Mouse (Mus musculus) gastrocnemius, postnatal 10 days (tissue): Measurements from ENCODE around the gene Mnd1. TPM values are rescaled to one million over a fixed set of nuclear protein-coding genes. Genes with fewer than 3 reads are reported as not detected.

Experiments used
- DNase-seq: peaks from one replicate; pipeline ENCODE4 v3.0.0; 2021; ENCODE audit warnings: mixed read lengths
- total RNA-seq, 2 experiments: library from RNA; stranded (reverse); gene quantifications; 2 replicates each; pipeline ENCODE4 v1.2.3; 2021

Mnd1 gene
- total RNA-seq, 2 experiments from 2014 or later, result 8.1 to 8.5 TPM

GRCm38 (mm10) chr3:84157559-84158350, 2.2 kb upstream of the Mnd1 start:
- DNase-seq, result no peak

- no peak for DNase-seq
Observed at GRCm38 (mm10) chr3:84157011-84157410, 1.4 kb upstream of the Mnd1 start.

- no peak for DNase-seq
Observed at GRCm38 (mm10) chr3:84156105-84156504, 519 bp upstream of the Mnd1 start.

GRCm38 (mm10) chr3:84155146-84155545, 440 bp downstream of the Mnd1 start:
- no peak for DNase-seq

- no peak for DNase-seq
Observed at GRCm38 (mm10) chr3:84154721-84155141, 855 bp downstream of the Mnd1 start.

- DNase-seq, result no peak
Observed at GRCm38 (mm10) chr3:84149831-84150230, 5.8 kb downstream of the Mnd1 start.

- no peak for DNase-seq
Observed at GRCm38 (mm10) chr3:84140947-84141346, 14.6 kb downstream of the Mnd1 start.

GRCm38 (mm10) chr3:84136509-84136908, 19.1 kb downstream of the Mnd1 start:
- no peak for DNase-seq

- no peak for DNase-seq
Observed at GRCm38 (mm10) chr3:84135933-84136332, 19.7 kb downstream of the Mnd1 start.

GRCm38 (mm10) chr3:84135387-84135786, 20.2 kb downstream of the Mnd1 start:
- DNase-seq, result no peak

- no peak for DNase-seq
Observed at GRCm38 (mm10) chr3:84131369-84131768, 24.2 kb downstream of the Mnd1 start.

GRCm38 (mm10) chr3:84130776-84131175, 24.8 kb downstream of the Mnd1 start:
- DNase-seq, result no peak

- no peak for DNase-seq
Observed at GRCm38 (mm10) chr3:84128871-84129870, 26.4 kb downstream of the Mnd1 start.

GRCm38 (mm10) chr3:84127431-84127830, 28.2 kb downstream of the Mnd1 start:
- DNase-seq, result no peak

GRCm38 (mm10) chr3:84126721-84127120, 28.9 kb downstream of the Mnd1 start:
- no peak for DNase-seq

GRCm38 (mm10) chr3:84125704-84126289, 29.8 kb downstream of the Mnd1 start:
- no peak for DNase-seq

- no peak for DNase-seq
Observed at GRCm38 (mm10) chr3:84123461-84123860, 32.1 kb downstream of the Mnd1 start.

GRCm38 (mm10) chr3:84118718-84119117, 36.9 kb downstream of the Mnd1 start:
- no peak for DNase-seq

- DNase-seq, result no peak
Observed at GRCm38 (mm10) chr3:84118178-84118577, 37.4 kb downstream of the Mnd1 start.

GRCm38 (mm10) chr3:84108614-84109013, 47.0 kb downstream of the Mnd1 start:
- DNase-seq, result no peak

GRCm38 (mm10) chr3:84106106-84106505, 49.5 kb downstream of the Mnd1 start:
- no peak for DNase-seq

GRCm38 (mm10) chr3:84103536-84103935, 52.0 kb downstream of the Mnd1 start:
- DNase-seq, result no peak

GRCm38 (mm10) chr3:84092875-84093274, 62.7 kb downstream of the Mnd1 start:
- DNase-seq, result no peak
